ENCODE assay signal across 20 mouse cellular contexts in the genomic region with DNA sequence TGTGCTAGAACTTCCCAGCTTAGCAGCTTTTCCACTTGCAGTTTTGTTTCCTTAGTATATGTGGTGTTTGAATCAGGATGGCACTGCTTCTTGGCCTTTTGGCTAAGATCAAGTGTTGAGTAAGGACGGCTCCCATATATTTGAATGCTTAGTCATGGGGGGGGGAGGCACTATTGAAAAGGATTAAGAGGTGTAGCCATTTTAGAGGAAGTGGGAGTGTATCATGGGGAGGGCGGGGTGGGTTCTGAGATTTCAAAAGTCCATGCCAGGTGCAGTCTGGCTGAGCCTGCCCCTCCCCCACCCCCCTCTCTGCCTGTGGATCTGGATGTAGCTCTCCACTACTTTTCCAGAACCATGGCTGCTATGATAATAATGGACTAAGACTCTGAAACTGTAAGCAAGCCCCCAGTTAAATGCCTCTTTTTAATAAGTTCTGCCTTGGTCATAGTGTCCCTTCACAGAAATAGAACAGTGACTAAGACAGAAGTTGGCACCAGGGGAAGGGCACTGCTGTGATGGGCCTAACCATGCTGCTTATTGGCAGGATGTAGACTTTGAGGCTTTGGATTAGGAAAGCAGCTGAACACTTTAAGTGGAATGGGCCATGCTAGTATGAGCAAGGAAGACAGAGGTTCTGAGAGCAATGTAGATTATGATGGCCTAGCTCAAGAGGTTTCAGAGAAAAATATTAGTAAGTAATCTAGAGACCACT. TPM values are rescaled to one million over a fixed set of nuclear protein-coding genes. Genes with fewer than 3 reads are reported as not detected.
DNase-seq lines count a peak whose midpoint lies in the region; ATAC-seq and TF ChIP-seq lines count a peak whose summit lies in the region.
"Had no signal": no experiment of that assay in that cellular context is flagged by ENCODE, and none has a peak within 500 bp of the region (broad histone marks: within the 10 kb centered on the region; RNA-seq: fewer than 3 reads in every experiment).

No protein-coding gene starts in this region.

- TF ChIP-seq RAD21 in CH12.LX (IDR thresholded peaks at IDR 0.05; ENCODE audit: low read depth, low read length), result no peak

- peaks cover 32 to 81% of the 10 kb centered on the region in 2 experiments for H3K36me3 ChIP-seq in CH12.LX (replicated peaks in 1 of 2; ENCODE audit: control insufficient read depth in 1 of 2, insufficient read depth in 1 of 2, low read length in 1 of 2)

- in situ Hi-C loops in CH12.LX (cut with MboI; ENCODE audit: low pct_ligation_motif_present, low pct_unique_long_range_greater_than_20kb, low sequenced_read_pairs), result no loop called here

- H3K4me1 ChIP-seq in CH12.LX (ENCODE audit: control insufficient read depth in 1 of 2, insufficient read depth in 2 of 2), result peaks cover 0 to 26% of the 10 kb centered on the region in 2 experiments; a peak in 3 of 4 replicates
- H3K4me1 ChIP-seq: embryonic facial prominence, embryonic 13.5 days; limb, embryonic 12.5 days; liver, embryonic 13.5 days had no signal

- intact Hi-C loops in gastrocnemius, adult 2 months (cut with DNase I), result no loop called here
- intact Hi-C loops in gastrocnemius, postnatal 14 days (cut with DNase I; ENCODE audit: low total_unique reads), result no loop called here

- H3K4me2 ChIP-seq in CH12.LX (ENCODE audit: insufficient read depth, low read depth, poor library complexity, severe bottlenecking), result no peak overlapping the region; the same call in 1 of the 2 replicates
- H3K4me2 ChIP-seq: embryonic facial prominence, embryonic 13.5 days; limb, embryonic 12.5 days; liver, embryonic 13.5 days had no signal

- peak; percentile 62 for ATAC-seq in megakaryocyte, adult 5-6 weeks (ENCODE audit: poor library complexity, severe bottlenecking)
- ATAC-seq: forebrain, embryonic 16.5 days; hindbrain, embryonic 16.5 days; intestine, postnatal 0 days had no signal

- no peaks in the 10 kb centered on the region for H3K27me3 ChIP-seq in CH12.LX (replicated peaks)
- H3K27me3 ChIP-seq: embryonic facial prominence, embryonic 13.5 days; limb, embryonic 12.5 days; liver, embryonic 13.5 days had no signal

- no peak for TF ChIP-seq EP300 in CH12.LX (IDR thresholded peaks at IDR 0.05; ENCODE audit: low read length)

- H3K27ac ChIP-seq in gastrocnemius, adult 2 months, result 0 out of 2 replicates have a peak overlapping the region, but pooled peaks have one; percentile 12
- H3K27ac ChIP-seq in CH12.LX (ENCODE audit: insufficient read depth, low read depth), result no peak overlapping the region
- H3K27ac ChIP-seq: embryonic facial prominence, embryonic 13.5 days; left cerebral cortex, adult 2 months; limb, embryonic 12.5 days; liver, embryonic 13.5 days; stomach, postnatal 0 days had no signal

- no peaks in the 10 kb centered on the region for H3K9me3 ChIP-seq in CH12.LX (replicated peaks; ENCODE audit: low read length)
- H3K9me3 ChIP-seq: embryonic facial prominence, embryonic 13.5 days; G1E; limb, embryonic 12.5 days; liver, embryonic 13.5 days had no signal

- H3K4me3 ChIP-seq in gastrocnemius, adult 2 months, result no peak overlapping the region
- H3K4me3 ChIP-seq in CH12.LX (replicated peaks in 1 of 3; ENCODE audit: low read depth in 2 of 3, low read length in 2 of 3, poor library complexity in 1 of 3), result no peak overlapping the region
- H3K4me3 ChIP-seq: embryonic facial prominence, embryonic 13.5 days; left cerebral cortex, adult 2 months; limb, embryonic 12.5 days; liver, embryonic 13.5 days had no signal

- no peak overlapping the region for H3K9ac ChIP-seq in CH12.LX (ENCODE audit: insufficient read depth, low read depth)
- H3K9ac ChIP-seq: embryonic facial prominence, embryonic 13.5 days; limb, embryonic 12.5 days; liver, embryonic 13.5 days had no signal

- no peak for DNase-seq in gastrocnemius, adult 2 months
- DNase-seq in gastrocnemius, postnatal 14 days, result no peak
- DNase-seq in CH12.LX (ENCODE audit: extremely low read depth), result peak; percentile 43
- peak; percentile 33 for DNase-seq in cerebellum, adult 9-10 months
- no peak for DNase-seq in lung, postnatal 25 days (ENCODE audit: low spot score)
- DNase-seq in right cerebral cortex, postnatal 36 days (ENCODE audit: low spot score in 2 of 2), result no peak
- DNase-seq: adrenal gland, adult 8-10 months; heart, postnatal 14 days; kidney, postnatal 25 days; liver, embryonic 13.5 days; thymus, postnatal 36 days had no signal

- no peak for TF ChIP-seq POLR2A in CH12.LX (IDR thresholded peaks at IDR 0.05; ENCODE audit: low read depth, low read length)

- no peaks in the 10 kb centered on the region; the same call in 1 of the 2 replicates for H3K79me2 ChIP-seq in CH12.LX (replicated peaks; ENCODE audit: control insufficient read depth, extremely low read depth, insufficient read depth, poor library complexity, severe bottlenecking)

- dilution Hi-C loops in CH12.LX (cut with MboI; ENCODE audit: extremely low pct_ligation_motif_present, extremely low pct_unique_long_range_greater_than_20kb, low sequenced_read_pairs), result loop anchor here (25.0 kb wide), 1 partner anchor 103 kb away; no protein-coding TSS in a partner anchor

- TF ChIP-seq CTCF in gastrocnemius, adult 2 months (IDR thresholded peaks at IDR 0.05), result no peak
- TF ChIP-seq CTCF in CH12.LX (conservative IDR thresholded peaks at IDR 0.05 in 1 of 2, IDR thresholded peaks at IDR 0.05 in 1 of 2; ENCODE audit: low read depth in 2 of 2, low read length in 2 of 2), result no peak

TF ChIP-seq in CH12.LX, 34 proteins besides CTCF, POLR2A, EP300 and RAD21:
- TF ChIP-seq ZNF384 (IDR thresholded peaks at IDR 0.05; ENCODE audit: low read depth, low read length) (no peak), MEF2A (IDR thresholded peaks at IDR 0.05; ENCODE audit: borderline replicate concordance, low read depth, low read length) (no peak), MXI1 (IDR thresholded peaks at IDR 0.05; ENCODE audit: low read depth, low read length) (no peak), CHD2 (IDR thresholded peaks at IDR 0.05; ENCODE audit: low read length) (no peak), JUN (IDR thresholded peaks at IDR 0.05; ENCODE audit: insufficient read depth, low read depth, low read length) (no peak), PAX5 (IDR thresholded peaks at IDR 0.05; ENCODE audit: low read length) (no peak), E2F4 (IDR thresholded peaks at IDR 0.05; ENCODE audit: insufficient replicate concordance, low read depth, low read length) (no peak), MAZ (IDR thresholded peaks at IDR 0.05; ENCODE audit: low read depth, low read length) (no peak), USF1 (IDR thresholded peaks at IDR 0.05; ENCODE audit: low read depth, low read length) (no peak), ZKSCAN1 (IDR thresholded peaks at IDR 0.05; ENCODE audit: borderline replicate concordance, low read depth, low read length) (no peak), KAT2A (IDR thresholded peaks at IDR 0.05; ENCODE audit: insufficient replicate concordance, low read length) (no peak), POLR2AphosphoS2 (IDR thresholded peaks at IDR 0.05; ENCODE audit: low read depth, low read length) (no peak), NELFE (IDR thresholded peaks at IDR 0.05; ENCODE audit: low read depth, low read length) (no peak), ZMIZ1 (IDR thresholded peaks at IDR 0.05; ENCODE audit: low read depth, low read length) (no peak), USF2 (conservative IDR thresholded peaks at IDR 0.05; ENCODE audit: low read depth, low read length) (no peak), UBTF (IDR thresholded peaks at IDR 0.05; ENCODE audit: low read depth, low read length) (no peak)

RNA-seq across cellular contexts. Expression of gene C2cd5, which starts 15.5 kb away (rescaled TPM):
- total RNA-seq in gastrocnemius, adult 2 months (2021), result 10 to 100 TPM in 1 of 2 experiments, 1 to 10 TPM in 1; 6.9 to 11.9 TPM
- 10 to 100 TPM; 12.1 to 12.6 TPM for total RNA-seq in gastrocnemius, postnatal 14 days (2021)
- total RNA-seq in CH12.LX (2012; rRNA removed) (17.8 and 19.7 TPM in 2 replicates), CH12.LX (2014; rRNA removed) (19.1 and 20.8 TPM in 2 replicates)
- polyA plus RNA-seq in CH12.LX (2012; ENCODE audit: insufficient read length, low read depth), result 22.3 and 22.9 TPM in 2 replicates
- 51.0 and 52.8 TPM in 2 replicates for total RNA-seq in megakaryocyte, adult 5-6 weeks (2015)
- total RNA-seq in megakaryocyte, adult 5-6 weeks (2017), result 48.4 and 60.4 TPM in 2 replicates

Comparison
In these comparisons a context has a peak if more than half of its experiments do, and no peak if none do; other contexts are left out.
1. DNase-seq: peak in CH12.LX (single experiment) and cerebellum, adult 9-10 months (single experiment); none in gastrocnemius, adult 2 months (single experiment), gastrocnemius, postnatal 14 days (single experiment), lung, postnatal 25 days (single experiment) and right cerebral cortex, postnatal 36 days (0 of 2).